Mouse (Mus musculus): ENCODE data around the gene Cul4a.

GRCm38 (mm10) chr8:13073255-13073654, 32.2 kb upstream of the Cul4a start:
- TF ChIP-seq GATA1 (IDR thresholded peaks at IDR 0.05; ENCODE audit: low read length) (no peak), TAL1 (IDR thresholded peaks at IDR 0.05; ENCODE audit: low read length) (no peak)

Measured in erythroblast, embryonic 14.5 days (primary cell).